Mouse (Mus musculus): Measurements from ENCODE around the gene Fras1. TPM values are rescaled to one million over a fixed set of nuclear protein-coding genes. Genes with fewer than 3 reads are reported as not detected.

Gene Fras1
- polyA plus RNA-seq, 1 experiment, result 1.5 TPM

- TF ChIP-seq REST (IDR thresholded peaks at IDR 0.05; ENCODE audit: insufficient read depth, insufficient read length) (no peak), MYOG (IDR thresholded peaks at IDR 0.05; ENCODE audit: control insufficient read depth in 1 of 3, insufficient read depth in 1 of 3, insufficient read length in 2 of 3, low read depth in 2 of 3) (no peak), TCF3 (IDR thresholded peaks at IDR 0.05; ENCODE audit: insufficient read length, low read depth) (no peak), POLR2A (IDR thresholded peaks at IDR 0.05; ENCODE audit: insufficient read length, low read depth) (no peak), MYOD1 (IDR thresholded peaks at IDR 0.05; ENCODE audit: control insufficient read depth in 1 of 3, insufficient read length in 2 of 3, low read depth in 2 of 3) (peak in 1 of 3 experiments; percentile 42)
- Histone ChIP-seq H3K27me3 (ENCODE audit: control insufficient read depth, insufficient read depth, insufficient read length) (no peaks in the 10 kb centered on the region), H3K4me2 (ENCODE audit: low read depth) (no peak overlapping the region), H3ac (ENCODE audit: control insufficient read depth, insufficient read length) (no peak overlapping the region), H3K36me3 (ENCODE audit: control insufficient read depth, insufficient read depth) (no peaks in the 10 kb centered on the region), H3K79me2 (ENCODE audit: control insufficient read depth, insufficient read depth) (no peaks in the 10 kb centered on the region), H3K4me3 (no peak overlapping the region)
Measured at GRCm38 (mm10) chr5:96635866-96636265, 262.1 kb downstream of the Fras1 start.

GRCm38 (mm10) chr5:96639213-96639910, 265.6 kb downstream of the Fras1 start:
- TF ChIP-seq E2F4 (IDR thresholded peaks at IDR 0.05; ENCODE audit: insufficient read depth) (no peak), MAX (IDR thresholded peaks at IDR 0.05; ENCODE audit: low read depth) (no peak), CEBPB (IDR thresholded peaks at IDR 0.05; ENCODE audit: insufficient read depth, poor library complexity, severe bottlenecking) (no peak), MYOG (IDR thresholded peaks at IDR 0.05; ENCODE audit: control insufficient read depth in 1 of 3, insufficient read depth in 1 of 3, insufficient read length in 2 of 3, low read depth in 2 of 3) (no peak), MYOD1 (IDR thresholded peaks at IDR 0.05; ENCODE audit: control insufficient read depth in 1 of 3, insufficient read length in 2 of 3, low read depth in 2 of 3) (no peak), POLR2A (IDR thresholded peaks at IDR 0.05; ENCODE audit: insufficient read length, low read depth) (no peak), REST (IDR thresholded peaks at IDR 0.05; ENCODE audit: insufficient read depth, insufficient read length) (no peak), SRF (IDR thresholded peaks at IDR 0.05; ENCODE audit: control insufficient read depth, insufficient read length, low read depth) (no peak), TCF12 (IDR thresholded peaks at IDR 0.05; ENCODE audit: insufficient read depth, poor library complexity, severe bottlenecking) (no peak), POLR2AphosphoS2 (IDR thresholded peaks at IDR 0.05; ENCODE audit: insufficient read length, low read depth) (no peak), USF1 (IDR thresholded peaks at IDR 0.05; ENCODE audit: low read depth) (no peak), TCF3 (IDR thresholded peaks at IDR 0.05; ENCODE audit: insufficient read length, low read depth) (no peak)
- no peaks in the 10 kb centered on the region for H3K36me3 ChIP-seq (ENCODE audit: control insufficient read depth, insufficient read depth)
- no peak overlapping the region for H3K4me3 ChIP-seq
- H3ac ChIP-seq (ENCODE audit: control insufficient read depth, insufficient read length), result no peak overlapping the region
- no peak overlapping the region for H3K4me2 ChIP-seq (ENCODE audit: low read depth)
- no peaks in the 10 kb centered on the region for H3K27me3 ChIP-seq (ENCODE audit: control insufficient read depth, insufficient read depth, insufficient read length)
- no peaks in the 10 kb centered on the region for H3K79me2 ChIP-seq (ENCODE audit: control insufficient read depth, insufficient read depth)

- H3K36me3 ChIP-seq (ENCODE audit: control insufficient read depth, insufficient read depth), result no peaks in the 10 kb centered on the region
- no peaks in the 10 kb centered on the region for H3K79me2 ChIP-seq (ENCODE audit: control insufficient read depth, insufficient read depth)
- TF ChIP-seq SRF (IDR thresholded peaks at IDR 0.05; ENCODE audit: control insufficient read depth, insufficient read length, low read depth) (no peak), MYOD1 (IDR thresholded peaks at IDR 0.05; ENCODE audit: control insufficient read depth in 1 of 3, insufficient read length in 2 of 3, low read depth in 2 of 3) (no peak), REST (IDR thresholded peaks at IDR 0.05; ENCODE audit: insufficient read depth, insufficient read length) (no peak), POLR2A (IDR thresholded peaks at IDR 0.05; ENCODE audit: insufficient read length, low read depth) (no peak), CEBPB (IDR thresholded peaks at IDR 0.05; ENCODE audit: insufficient read depth, poor library complexity, severe bottlenecking) (no peak), POLR2AphosphoS2 (IDR thresholded peaks at IDR 0.05; ENCODE audit: insufficient read length, low read depth) (no peak), E2F4 (IDR thresholded peaks at IDR 0.05; ENCODE audit: insufficient read depth) (no peak), TCF12 (IDR thresholded peaks at IDR 0.05; ENCODE audit: insufficient read depth, poor library complexity, severe bottlenecking) (no peak), MAX (IDR thresholded peaks at IDR 0.05; ENCODE audit: low read depth) (no peak), MYOG (IDR thresholded peaks at IDR 0.05; ENCODE audit: control insufficient read depth in 1 of 3, insufficient read depth in 1 of 3, insufficient read length in 2 of 3, low read depth in 2 of 3) (no peak), USF1 (IDR thresholded peaks at IDR 0.05; ENCODE audit: low read depth) (no peak)
- H3K4me3 ChIP-seq, result no peak overlapping the region
- H3K27me3 ChIP-seq (ENCODE audit: control insufficient read depth, insufficient read depth, insufficient read length), result no peaks in the 10 kb centered on the region
- H3ac ChIP-seq (ENCODE audit: control insufficient read depth, insufficient read length), result no peak overlapping the region
- H3K4me2 ChIP-seq (ENCODE audit: low read depth), result no peak overlapping the region
Measured at GRCm38 (mm10) chr5:96641297-96641696, 267.5 kb downstream of the Fras1 start.

- no peak overlapping the region for H3ac ChIP-seq (ENCODE audit: control insufficient read depth, insufficient read length)
- H3K27me3 ChIP-seq (ENCODE audit: control insufficient read depth, insufficient read depth, insufficient read length), result no peaks in the 10 kb centered on the region
- no peak overlapping the region for H3K4me2 ChIP-seq (ENCODE audit: low read depth)
- TF ChIP-seq POLR2A (IDR thresholded peaks at IDR 0.05; ENCODE audit: insufficient read length, low read depth) (no peak), MYOG (IDR thresholded peaks at IDR 0.05; ENCODE audit: control insufficient read depth in 1 of 3, insufficient read depth in 1 of 3, insufficient read length in 2 of 3, low read depth in 2 of 3) (no peak), POLR2AphosphoS2 (IDR thresholded peaks at IDR 0.05; ENCODE audit: insufficient read length, low read depth) (no peak), MYOD1 (IDR thresholded peaks at IDR 0.05; ENCODE audit: control insufficient read depth in 1 of 3, insufficient read length in 2 of 3, low read depth in 2 of 3) (no peak), CEBPB (IDR thresholded peaks at IDR 0.05; ENCODE audit: insufficient read depth, poor library complexity, severe bottlenecking) (no peak), SRF (IDR thresholded peaks at IDR 0.05; ENCODE audit: control insufficient read depth, insufficient read length, low read depth) (no peak), USF1 (IDR thresholded peaks at IDR 0.05; ENCODE audit: low read depth) (no peak), REST (IDR thresholded peaks at IDR 0.05; ENCODE audit: insufficient read depth, insufficient read length) (no peak), E2F4 (IDR thresholded peaks at IDR 0.05; ENCODE audit: insufficient read depth) (no peak), TCF3 (IDR thresholded peaks at IDR 0.05; ENCODE audit: insufficient read length, low read depth) (no peak), MAX (IDR thresholded peaks at IDR 0.05; ENCODE audit: low read depth) (no peak), TCF12 (IDR thresholded peaks at IDR 0.05; ENCODE audit: insufficient read depth, poor library complexity, severe bottlenecking) (no peak)
- H3K4me3 ChIP-seq, result no peak overlapping the region
- H3K79me2 ChIP-seq (ENCODE audit: control insufficient read depth, insufficient read depth), result no peaks in the 10 kb centered on the region
- no peaks in the 10 kb centered on the region for H3K36me3 ChIP-seq (ENCODE audit: control insufficient read depth, insufficient read depth)
Measured at GRCm38 (mm10) chr5:96675676-96676075, 301.9 kb downstream of the Fras1 start.
